Mouse (Mus musculus) limb, embryonic 12.5 days (tissue): ENCODE data around the gene Plekhg4. TPM values are rescaled to one million over a fixed set of nuclear protein-coding genes. Genes with fewer than 3 reads are reported as not detected.

Experiments
- ATAC-seq: fragments of 200-750 bp; cut with Nextera tagmentation; 2 replicates; pipeline ENCODE4 v1.8.0; 2017; ENCODE audit warnings: low read depth, moderate TSS enrichment; ENCODE audit not compliant: insufficient number of reproducible peaks, insufficient read depth, low FRiP score, low TSS enrichment
- H3K27ac ChIP-seq: fragments of 300-500 bp; sonication (generic); 2 replicates; pipeline ENCODE4 v1.5.1; 2016; ENCODE audit warnings: mild to moderate bottlenecking, moderate library complexity
- H3K27me3 ChIP-seq: fragments of 300-500 bp; sonication (generic); 2 replicates; pipeline ENCODE4 v1.6.1; 2016; ENCODE audit warnings: mild to moderate bottlenecking, moderate library complexity
- H3K36me3 ChIP-seq: fragments of 300-500 bp; sonication (generic); 2 replicates; pipeline ENCODE4 v1.6.1; 2016; ENCODE audit warnings: mild to moderate bottlenecking, moderate library complexity
- H3K4me1 ChIP-seq: fragments of 300-500 bp; sonication (generic); replicated peaks from 2 replicates; pipeline ENCODE4 v1.6.1; 2016
- H3K4me2 ChIP-seq: fragments of 300-500 bp; sonication (generic); 2 replicates; pipeline ENCODE4 v1.6.1; 2016; ENCODE audit warnings: mild to moderate bottlenecking, moderate library complexity
- H3K4me3 ChIP-seq: fragments of 300-500 bp; sonication (generic); replicated peaks from 2 replicates; pipeline ENCODE4 v1.5.1; 2016; ENCODE audit warnings: mild to moderate bottlenecking
- H3K9ac ChIP-seq: fragments of 300-500 bp; sonication (generic); replicated peaks from 2 replicates; pipeline ENCODE4 v1.6.1; 2016; ENCODE audit warnings: mild to moderate bottlenecking, moderate library complexity
- H3K9me3 ChIP-seq: fragments of 300-500 bp; sonication (generic); 2 replicates; pipeline ENCODE4 v1.6.1; 2016; ENCODE audit warnings: mild to moderate bottlenecking, moderate library complexity
- WGBS: fragments of 180-500 bp; shearing (Covaris S2); methylation state at CpG from one replicate; pipeline ENCODE4 v1.1.7; 2016; 5-methylcytosine and 5-hydroxymethylcytosine counted together
- polyA plus RNA-seq: library from polyadenylated mRNA; unstranded; fragments of >200 nt; fragmentation: Nextera tagmentation; extraction: Ambion mirVana; gene quantifications from 2 replicates; pipeline ENCODE4 v1.2.1, GENCODE M21; 2016

The Plekhg4 gene
- polyA plus RNA-seq, 1 experiment from 2014 or later = 0.80 TPM

DNA sequence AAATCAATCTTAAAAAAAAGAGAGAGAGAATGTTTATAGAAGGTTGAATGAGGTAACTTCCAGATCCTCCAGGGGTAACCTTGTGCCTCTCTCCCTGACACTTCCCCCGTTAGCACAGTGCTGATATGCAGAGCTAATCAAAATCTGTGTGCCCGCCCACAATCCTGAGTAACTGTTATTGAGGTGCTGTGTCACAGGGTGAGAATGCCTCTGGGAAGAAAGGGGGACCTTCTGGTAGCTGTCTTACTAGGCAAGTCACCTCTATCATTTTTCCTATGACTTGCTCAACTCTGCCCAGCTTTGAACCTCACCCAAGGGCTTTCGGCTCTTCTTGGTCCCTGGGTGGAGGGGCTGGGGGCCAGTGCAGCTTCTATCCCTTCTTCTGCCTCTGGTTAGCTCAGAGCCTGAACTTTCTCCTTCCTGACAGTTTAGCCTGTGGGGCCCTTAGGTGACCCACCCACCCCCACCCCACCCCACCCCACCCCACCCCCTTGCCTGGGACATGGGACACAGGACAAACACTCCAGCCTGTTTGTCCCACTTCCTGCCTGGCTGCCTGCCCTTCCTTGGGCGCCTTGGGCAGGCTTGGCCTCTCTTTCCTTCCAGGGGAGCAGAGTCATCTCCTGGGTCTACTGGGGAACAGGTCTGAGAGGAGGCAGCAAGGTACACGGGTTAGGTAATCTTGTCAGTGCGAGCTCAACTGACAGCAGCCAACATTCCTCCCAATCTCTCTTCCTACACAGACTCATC lies 33.0 kb upstream of the Plekhg4 start:
- H3K9ac ChIP-seq = no peak overlapping the region
- H3K4me1 ChIP-seq = peaks cover 6% of the 10 kb centered on the region
- no peak for ATAC-seq
- 0 out of 2 replicates have a peak, but pooled peaks cover 6% of the 10 kb centered on the region for H3K27me3 ChIP-seq
- H3K36me3 ChIP-seq = peaks cover 35% of the 10 kb centered on the region
- H3K27ac ChIP-seq = no peak overlapping the region
- H3K4me3 ChIP-seq = no peak overlapping the region
- whole genome bisulfite sequencing = 81% methylated on average over 6 of the region's 6 CpGs
- no peaks in the 10 kb centered on the region for H3K9me3 ChIP-seq
- no peak overlapping the region for H3K4me2 ChIP-seq

DNA sequence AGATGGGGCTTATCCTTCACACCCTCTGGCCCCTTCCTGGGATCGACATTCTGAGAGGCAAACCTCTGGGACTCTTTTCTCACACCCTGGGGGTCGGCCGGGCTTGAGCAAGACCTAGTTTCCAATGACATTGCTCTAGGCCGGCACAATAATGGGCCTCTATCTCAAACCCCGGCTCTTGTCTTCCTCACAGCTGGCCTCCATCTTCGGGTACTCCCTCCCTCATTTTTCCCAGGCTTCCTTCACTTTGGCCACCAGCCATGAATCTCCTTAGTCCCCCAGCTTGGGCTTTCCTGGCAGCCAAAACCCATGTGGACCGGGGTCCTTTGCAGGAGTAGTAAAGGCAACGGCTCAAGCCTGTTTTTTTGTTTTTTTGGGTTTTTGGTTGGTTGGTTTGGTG lies 31.7 kb upstream of the Plekhg4 start:
- H3K4me3 ChIP-seq = no peak overlapping the region
- no peak overlapping the region for H3K4me2 ChIP-seq
- peaks cover 20% of the 10 kb centered on the region for H3K4me1 ChIP-seq
- no peak overlapping the region for H3K27ac ChIP-seq
- no peak for ATAC-seq
- H3K36me3 ChIP-seq = peaks cover 22% of the 10 kb centered on the region
- no peak overlapping the region for H3K9ac ChIP-seq
- H3K27me3 ChIP-seq = 0 out of 2 replicates have a peak, but pooled peaks cover 6% of the 10 kb centered on the region
- WGBS = 59% methylated on average over 8 of the region's 8 CpGs
- no peaks in the 10 kb centered on the region for H3K9me3 ChIP-seq

DNA sequence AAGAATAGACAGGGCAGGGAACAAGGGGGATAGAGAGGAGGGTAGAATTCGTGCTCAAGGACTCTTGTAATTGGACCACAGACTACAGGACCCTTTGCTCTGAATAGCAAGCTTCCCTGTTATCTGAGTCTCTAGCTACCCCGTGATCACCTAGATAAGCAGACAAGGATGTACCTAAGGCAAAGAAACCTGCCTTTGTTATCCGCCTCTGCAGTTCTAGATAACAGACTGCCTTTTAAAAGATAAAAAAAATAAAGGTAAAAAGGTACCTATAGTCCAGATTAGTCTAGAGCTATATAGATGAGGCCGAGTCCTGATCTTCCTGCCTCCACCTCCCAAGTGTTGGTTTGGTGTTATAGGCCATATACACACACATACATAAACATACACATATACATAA lies 30.3 kb upstream of the Plekhg4 start:
- peaks cover 27% of the 10 kb centered on the region for H3K4me1 ChIP-seq
- H3K4me3 ChIP-seq = no peak overlapping the region
- no peak overlapping the region for H3K4me2 ChIP-seq
- H3K36me3 ChIP-seq = peaks cover 8% of the 10 kb centered on the region; the same call in 1 of the 2 replicates
- H3K27ac ChIP-seq = no peak overlapping the region
- no peaks in the 10 kb centered on the region for H3K27me3 ChIP-seq
- 85% methylated on average over 4 of the region's 4 CpGs for WGBS
- H3K9me3 ChIP-seq = no peaks in the 10 kb centered on the region
- H3K9ac ChIP-seq = no peak overlapping the region
- no peak for ATAC-seq

DNA sequence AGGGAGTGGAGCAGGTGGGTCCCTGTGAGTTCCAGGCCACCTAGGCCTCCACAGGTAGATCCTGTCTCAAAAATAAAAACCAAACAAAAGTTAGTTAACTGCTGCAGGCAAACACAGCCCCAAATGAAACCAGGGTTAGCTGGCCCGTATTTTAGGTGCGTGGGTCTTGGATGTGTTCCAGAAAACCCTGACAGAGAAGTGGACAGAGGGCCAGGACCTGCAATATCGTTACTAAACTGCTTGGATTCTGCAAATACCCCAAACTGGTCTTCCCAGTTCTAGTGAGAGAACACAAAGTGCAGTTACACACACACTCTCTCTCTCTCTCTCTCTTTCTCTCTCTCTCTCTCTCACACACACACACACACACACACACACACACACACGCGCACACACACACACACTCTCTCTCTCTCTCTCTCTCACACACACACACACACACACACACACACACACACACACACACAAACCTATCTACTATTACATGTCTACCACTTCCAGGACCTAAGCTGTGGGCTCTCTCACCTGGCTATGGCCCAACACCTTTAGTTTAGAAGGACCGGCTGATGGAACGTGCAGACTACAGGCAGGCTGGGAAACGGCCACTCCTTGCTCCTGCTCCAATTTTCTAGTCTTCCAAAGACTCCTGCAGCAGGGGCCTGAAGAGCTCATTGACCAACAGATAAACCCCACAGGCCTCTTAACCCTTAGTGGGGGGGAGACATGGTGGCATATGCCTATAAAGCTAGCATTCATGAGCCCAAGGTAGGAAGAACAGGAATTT lies 29.1 kb upstream of the Plekhg4 start:
- Histone ChIP-seq H3K4me3 (no peak overlapping the region), H3K36me3 (no peaks in the 10 kb centered on the region), H3K27ac (no peak overlapping the region), H3K27me3 (no peaks in the 10 kb centered on the region), H3K4me2 (no peak overlapping the region), H3K4me1 (peaks cover 21% of the 10 kb centered on the region), H3K9ac (no peak overlapping the region), H3K9me3 (no peaks in the 10 kb centered on the region)
- 72% methylated on average over 8 of the region's 8 CpGs for WGBS
- no peak for ATAC-seq

DNA sequence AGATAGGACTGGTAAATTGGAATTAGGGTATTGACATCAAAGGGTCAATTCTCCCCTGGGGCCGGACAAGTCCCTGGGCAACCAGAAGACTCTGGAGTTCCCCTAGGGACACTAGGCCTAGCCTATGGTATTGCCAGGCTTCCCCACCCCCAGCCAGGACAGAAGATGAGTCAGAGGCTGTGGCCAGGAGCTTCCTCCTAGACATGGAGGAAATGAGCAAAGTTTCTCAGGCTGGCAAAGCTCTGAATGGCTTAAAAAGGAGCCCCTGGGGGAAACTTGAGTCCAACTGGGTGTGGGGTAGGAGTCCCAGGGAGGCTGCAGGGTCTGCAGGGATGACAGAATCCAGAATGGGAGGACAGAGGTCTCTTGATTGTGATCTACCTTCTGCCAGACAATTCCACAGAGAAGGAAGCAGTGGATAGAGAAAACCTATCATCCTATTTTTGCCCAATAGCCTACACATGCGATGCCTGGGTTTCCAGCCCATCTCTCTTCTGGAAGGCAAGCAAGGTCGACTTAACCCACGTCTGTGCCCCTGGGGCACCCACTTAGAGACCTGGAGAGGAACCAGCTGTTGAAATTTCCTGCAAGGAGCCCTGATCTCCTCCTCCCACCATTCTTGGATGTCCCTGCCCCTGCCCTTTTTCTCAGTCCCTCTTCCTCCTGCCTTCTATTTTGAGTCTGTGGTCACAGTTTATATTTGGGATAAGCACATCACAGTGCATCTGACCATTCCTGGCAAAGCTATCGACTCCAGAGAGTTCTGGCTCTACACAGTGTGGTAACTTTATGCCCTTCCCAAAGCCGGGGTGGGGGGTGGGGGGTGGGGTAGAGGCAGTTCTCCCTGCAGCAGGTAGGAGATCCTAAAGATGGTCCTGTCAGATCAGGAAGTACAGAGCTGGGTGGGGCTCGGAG lies 27.8 kb upstream of the Plekhg4 start:
- Histone ChIP-seq H3K9ac (no peak overlapping the region), H3K4me2 (peak overlapping the region; percentile 94), H3K27me3 (no peaks in the 10 kb centered on the region), H3K36me3 (no peaks in the 10 kb centered on the region), H3K27ac (peak overlapping the region; percentile 90; the same call in 1 of the 2 replicates), H3K9me3 (no peaks in the 10 kb centered on the region), H3K4me1 (peaks cover 28% of the 10 kb centered on the region), H3K4me3 (no peak overlapping the region)
- 65% methylated on average over 7 of the region's 7 CpGs for WGBS
- ATAC-seq = no peak

DNA sequence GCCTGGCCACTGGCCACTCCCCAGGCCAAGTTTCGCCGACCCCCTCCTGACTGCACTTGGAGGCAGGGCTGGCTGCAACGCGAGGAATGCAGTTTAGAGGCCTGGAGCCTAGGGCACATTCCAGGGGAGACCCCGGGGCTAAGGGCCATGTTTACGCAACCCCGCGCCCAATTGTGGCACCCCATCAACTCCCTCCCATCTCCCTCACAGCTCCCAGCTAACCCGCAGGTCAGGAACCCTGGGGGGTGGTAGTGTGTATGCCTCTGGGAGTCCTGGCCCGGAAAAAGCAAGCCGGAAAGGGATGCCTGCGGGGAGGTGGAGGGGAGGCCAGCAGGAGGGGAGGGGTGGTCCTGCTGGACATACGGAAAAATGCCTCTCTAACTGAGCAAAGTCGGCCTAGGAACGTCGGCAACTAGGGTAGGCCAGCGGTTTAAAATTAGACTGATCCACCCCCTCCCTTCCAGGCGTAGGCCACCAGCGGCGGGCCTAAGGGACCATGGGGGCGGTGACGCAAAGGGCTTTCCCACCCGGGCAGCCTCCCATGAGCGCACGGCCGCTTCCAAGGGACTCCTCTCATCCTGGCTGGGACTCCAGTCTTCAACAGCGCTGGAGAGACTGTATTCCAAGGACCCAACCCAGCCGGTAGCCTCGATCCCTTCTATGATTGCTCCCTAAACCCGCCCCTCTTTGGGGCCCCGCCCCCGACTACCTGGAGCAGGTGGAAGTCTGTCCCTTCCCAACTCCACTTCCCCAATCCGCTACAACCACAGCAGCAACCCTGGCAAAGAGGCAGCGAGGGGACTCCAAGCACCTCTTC lies 26.3 kb upstream of the Plekhg4 start:
- Histone ChIP-seq H3K9ac (peak overlapping the region; percentile 70), H3K9me3 (no peaks in the 10 kb centered on the region), H3K4me1 (peaks cover 32% of the 10 kb centered on the region), H3K27me3 (no peaks in the 10 kb centered on the region; the same call in 1 of the 2 replicates), H3K27ac (peak overlapping the region; percentile 90), H3K4me3 (peak overlapping the region; percentile 75), H3K36me3 (no peaks in the 10 kb centered on the region), H3K4me2 (peak overlapping the region; percentile 94)
- ATAC-seq = 0 out of 2 replicates have a peak, but pooled peaks have one; percentile 8
- under 1% methylated on average over 34 of the region's 34 CpGs for WGBS

DNA sequence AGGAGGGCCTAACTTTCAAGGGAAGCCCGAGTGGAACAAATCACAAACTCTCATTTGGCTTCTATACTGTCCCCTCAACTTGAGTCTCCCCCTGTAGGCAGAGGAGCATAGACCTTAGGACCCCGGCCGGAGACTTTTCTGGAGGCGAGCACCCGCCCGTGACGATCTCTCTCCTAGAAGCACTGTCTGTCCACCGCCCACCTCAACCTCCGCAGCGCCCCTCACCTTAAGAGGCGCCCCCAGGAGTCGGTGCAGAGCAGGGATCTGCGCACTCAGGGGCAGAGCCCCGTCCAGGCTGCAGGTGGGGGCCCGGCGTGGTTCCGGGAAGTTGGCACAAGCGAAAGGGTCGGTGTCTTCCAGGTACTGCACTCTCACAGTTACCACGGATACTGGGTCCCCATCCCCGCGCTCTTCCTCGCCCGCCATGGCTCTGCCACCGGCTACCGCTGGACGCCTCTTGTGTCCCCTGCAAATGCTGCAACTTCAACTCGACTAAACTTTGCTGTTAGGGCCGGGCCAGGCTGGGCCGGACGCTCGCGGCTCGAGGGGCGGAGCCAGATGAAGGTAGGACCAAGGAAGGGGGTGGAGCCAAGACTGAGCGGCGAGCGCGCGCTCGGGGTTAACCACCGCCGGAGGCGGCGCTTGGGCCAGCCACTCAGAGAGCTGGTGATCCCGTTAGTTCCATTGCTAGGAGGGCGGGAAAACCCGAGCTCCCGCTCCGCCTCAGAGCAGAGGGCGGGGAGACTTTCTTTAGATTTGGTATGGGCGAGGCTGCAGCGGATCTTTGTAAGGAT lies 25.4 kb upstream of the Plekhg4 start, which contains the start of gene Fhod1:
Fhod1 (minus strand) TSS at position 526 of the 794 bp plus-strand sequence.
- peak within 1 kb of the TSS; percentile 90 for H3K27ac ChIP-seq
- ATAC-seq = peak; percentile 87
- peak within 1 kb of the TSS; percentile 83 for H3K9ac ChIP-seq
- H3K36me3 ChIP-seq = no peaks in the 10 kb centered on the region
- no peaks in the 10 kb centered on the region for H3K9me3 ChIP-seq
- peak within 1 kb of the TSS; percentile 75 for H3K4me3 ChIP-seq
- peak within 1 kb of the TSS; percentile 94 for H3K4me2 ChIP-seq
- under 1% methylated on average over 53 of the region's 53 CpGs for WGBS
- no peaks in the 10 kb centered on the region; the same call in 1 of the 2 replicates for H3K27me3 ChIP-seq
- peaks cover 32% of the 10 kb centered on the region for H3K4me1 ChIP-seq

DNA sequence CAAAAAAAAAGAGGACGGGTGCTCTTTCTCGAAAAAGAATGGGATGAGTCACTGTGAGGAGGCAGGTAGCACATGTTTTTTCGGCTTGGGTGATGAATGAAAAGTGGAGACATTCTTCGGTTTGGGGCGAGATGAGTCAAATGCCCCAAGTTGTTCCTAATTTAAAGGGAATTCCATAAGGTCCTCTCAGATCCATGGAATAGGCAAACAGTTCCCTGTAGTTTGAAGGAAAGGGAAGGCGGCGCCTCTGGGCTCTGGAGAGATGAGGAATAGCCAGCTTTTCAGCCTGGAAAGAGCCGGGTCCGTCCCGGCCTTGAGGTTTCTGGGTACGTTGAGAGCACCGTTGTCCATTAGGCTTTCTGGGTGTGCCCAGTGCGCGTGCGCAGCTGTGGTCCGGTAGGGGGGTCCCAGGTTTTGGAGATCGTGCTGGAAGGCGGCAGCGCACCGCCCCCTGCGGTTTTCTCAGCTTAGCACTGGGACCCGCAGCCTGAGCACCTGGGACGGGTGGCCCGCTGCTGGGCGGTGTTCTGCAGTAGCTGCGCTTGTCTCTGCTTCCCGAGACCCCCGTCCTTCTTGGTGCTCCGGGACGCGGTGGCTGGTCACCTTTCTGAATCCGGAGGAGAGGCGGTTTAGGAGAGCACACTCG lies 24.5 kb upstream of the Plekhg4 start, which contains the start of gene Slc9a5:
Slc9a5 (plus strand) TSS at position 394 of the 646 bp plus-strand sequence.
- Histone ChIP-seq H3K4me3 (peak within 1 kb of the TSS; percentile 75), H3K9ac (peak within 1 kb of the TSS; percentile 83), H3K36me3 (0 out of 2 replicates have a peak, but pooled peaks cover 2% of the 10 kb centered on the region), H3K4me1 (peaks cover 34% of the 10 kb centered on the region), H3K27me3 (no peaks in the 10 kb centered on the region; the same call in 1 of the 2 replicates), H3K27ac (peak within 1 kb of the TSS; percentile 90), H3K9me3 (no peaks in the 10 kb centered on the region), H3K4me2 (peak within 1 kb of the TSS; percentile 94)
- under 1% methylated on average over 34 of the region's 34 CpGs for WGBS
- peak; percentile 5; the same call in 1 of the 2 replicates for ATAC-seq

DNA sequence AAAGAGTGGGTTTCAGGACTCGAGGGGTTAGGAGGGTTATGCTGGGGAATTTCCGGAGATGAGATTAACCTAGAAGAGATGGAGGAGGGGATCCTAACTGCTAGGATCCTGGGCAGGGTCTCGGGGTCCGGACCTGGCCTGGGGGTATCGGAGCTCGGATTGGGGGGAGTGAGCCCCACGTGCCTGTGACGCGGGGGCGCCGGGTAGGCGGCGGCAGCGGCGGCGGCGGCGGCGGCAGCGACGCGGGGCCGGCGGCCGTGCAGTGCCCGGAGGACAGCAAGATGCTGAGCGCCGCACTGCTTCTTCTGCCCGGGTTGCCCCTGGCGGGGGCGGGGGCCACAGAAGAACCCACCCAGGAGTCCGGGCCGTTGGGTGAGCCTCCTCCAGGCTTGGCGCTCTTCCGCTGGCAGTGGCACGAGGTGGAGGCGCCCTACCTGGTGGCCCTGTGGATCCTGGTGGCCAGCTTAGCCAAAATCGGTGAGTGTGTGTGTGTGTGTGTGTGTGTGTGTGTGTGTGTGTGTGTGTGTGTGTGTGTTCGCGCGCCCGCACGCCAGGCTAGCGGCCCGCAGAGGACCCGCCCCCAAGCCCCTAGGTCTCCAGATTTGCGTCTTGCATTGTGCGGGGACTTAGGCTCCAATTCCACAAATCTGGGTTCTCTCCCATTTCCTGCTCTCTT lies 23.8 kb upstream of the Plekhg4 start:
- under 1% methylated on average over 30 of the region's 48 CpGs for WGBS
- Histone ChIP-seq H3K4me3 (peak overlapping the region; percentile 75), H3K36me3 (0 out of 2 replicates have a peak, but pooled peaks cover 7% of the 10 kb centered on the region), H3K27me3 (no peaks in the 10 kb centered on the region; the same call in 1 of the 2 replicates), H3K4me1 (peaks cover 40% of the 10 kb centered on the region), H3K4me2 (peak overlapping the region; percentile 94), H3K27ac (peak overlapping the region; percentile 90), H3K9me3 (no peaks in the 10 kb centered on the region), H3K9ac (peak overlapping the region; percentile 83)
- 0 out of 2 replicates have a peak, but pooled peaks have one; percentile 4 for ATAC-seq
